Mouse (Mus musculus): ENCODE measurements around the gene Bri3.

DNA sequence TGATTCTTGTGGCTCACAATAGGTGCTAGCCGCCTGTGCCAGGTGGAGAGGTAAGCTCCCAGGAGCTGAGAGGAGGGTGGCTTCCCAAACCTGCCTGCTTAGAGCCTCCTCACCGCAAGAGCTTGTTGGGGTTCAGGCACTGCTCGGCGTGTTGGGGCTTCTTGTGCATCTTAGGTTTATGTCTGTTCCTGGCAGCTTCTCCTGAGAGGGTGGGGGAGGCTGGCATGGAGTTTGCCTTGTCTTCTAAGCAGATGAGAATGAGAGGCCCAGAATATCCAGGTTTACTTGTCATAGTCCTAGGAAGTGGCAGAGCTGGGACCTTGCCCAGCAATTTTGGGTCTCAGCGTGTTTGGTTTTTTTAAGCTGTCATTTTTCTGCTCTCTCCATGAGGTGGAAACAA, 17.6 kb downstream of the Bri3 start:
- TF ChIP-seq CTCF (IDR thresholded peaks at IDR 0.05; ENCODE audit: extremely low read depth, insufficient read length, insufficient replicate concordance, low read depth, low read length): no peak
- no peak for TF ChIP-seq POLR2A (IDR thresholded peaks at IDR 0.05; ENCODE audit: low read depth, low read length)

Data from small intestine, adult 2 months (tissue).